In the genomic region with DNA sequence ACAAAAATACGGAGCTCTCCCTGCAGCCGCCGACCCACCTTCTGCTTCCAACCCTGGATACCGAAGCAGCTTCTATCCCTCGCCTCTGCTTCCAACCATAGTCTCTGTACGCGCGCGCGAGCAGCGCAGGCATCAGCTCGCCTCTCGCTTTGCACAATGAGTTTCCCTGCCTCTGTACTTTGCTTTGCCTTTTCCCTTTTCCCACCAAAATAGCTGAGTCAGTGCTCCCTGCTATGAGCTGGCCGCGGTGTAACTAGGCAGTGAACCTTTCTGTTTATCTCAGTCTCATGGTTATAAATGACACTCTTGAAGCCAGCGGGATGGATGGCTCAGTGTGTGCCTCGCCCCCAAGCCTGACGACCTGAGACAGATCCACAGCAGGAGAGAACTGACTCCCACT, we compare ENCODE assay signal across 9 mouse cellular contexts.
DNase-seq lines count a peak whose midpoint lies in the region; ATAC-seq and TF ChIP-seq lines count a peak whose summit lies in the region.
"Had no signal": no experiment of that assay in that cellular context is flagged by ENCODE, and none has a peak within 500 bp of the region (broad histone marks: within the 10 kb centered on the region; RNA-seq: fewer than 3 reads in every experiment).

No protein-coding gene starts in this region.

- H3K9ac ChIP-seq in embryonic facial prominence, embryonic 11.5 days (replicated peaks; ENCODE audit: low read length) = no peak overlapping the region; the same call in 1 of the 2 replicates
- H3K9ac ChIP-seq in intestine, postnatal 0 days (ENCODE audit: low read depth, low read length) = no peak overlapping the region

- 0 out of 2 replicates have a peak overlapping the region, but pooled peaks have one; percentile 16 for H3K4me2 ChIP-seq in embryonic facial prominence, embryonic 11.5 days (ENCODE audit: low read depth, low read length)
- no peak overlapping the region; the same call in 1 of the 2 replicates for H3K4me2 ChIP-seq in intestine, postnatal 0 days (replicated peaks; ENCODE audit: low read depth)

- no peak for TF ChIP-seq CTCF in kidney, adult 2 months (conservative IDR thresholded peaks at IDR 0.05; ENCODE audit: insufficient read depth, insufficient read length, low read depth, low read length)
- no peak for TF ChIP-seq CTCF in intestine, postnatal 0 days (IDR thresholded peaks at IDR 0.05; ENCODE audit: low read depth)

- H3K4me3 ChIP-seq in kidney, adult 2 months (ENCODE audit: insufficient read depth, low read depth, low read length) = no peak overlapping the region
- H3K4me3 ChIP-seq in embryonic facial prominence, embryonic 11.5 days (ENCODE audit: low read depth, low read length) = no peak overlapping the region
- H3K4me3 ChIP-seq in intestine, postnatal 0 days (ENCODE audit: low read depth, low read length) = no peak overlapping the region

- peaks cover 7% of the 10 kb centered on the region; the same call in 1 of the 2 replicates for H3K27me3 ChIP-seq in kidney, adult 2 months (replicated peaks; ENCODE audit: control insufficient read depth, insufficient read depth, low read length)
- H3K27me3 ChIP-seq in embryonic facial prominence, embryonic 11.5 days (ENCODE audit: control insufficient read depth, insufficient read depth, low read length) = peaks cover 48% of the 10 kb centered on the region
- peaks cover 83% of the 10 kb centered on the region for H3K27me3 ChIP-seq in intestine, postnatal 0 days (replicated peaks; ENCODE audit: control insufficient read depth, insufficient read depth, low read length)

- H3K27ac ChIP-seq in kidney, adult 2 months (ENCODE audit: insufficient read depth, low read depth, low read length) = no peak overlapping the region
- H3K27ac ChIP-seq in embryonic facial prominence, embryonic 11.5 days (replicated peaks; ENCODE audit: low read depth, low read length) = no peak overlapping the region
- H3K27ac ChIP-seq in intestine, postnatal 0 days (ENCODE audit: low read depth, low read length) = no peak overlapping the region

- H3K9me3 ChIP-seq in embryonic facial prominence, embryonic 11.5 days (replicated peaks; ENCODE audit: control insufficient read depth, low read length) = no peaks in the 10 kb centered on the region
- no peaks in the 10 kb centered on the region for H3K9me3 ChIP-seq in intestine, postnatal 0 days (ENCODE audit: control insufficient read depth)

- DNase-seq in kidney, adult 2 months = peak; percentile 23
- DNase-seq in kidney, adult 8-10 months = no peak
- DNase-seq in embryonic facial prominence, embryonic 11.5 days (ENCODE audit: low spot score) = peak; percentile 63
- DNase-seq in neural tube, embryonic 10.5 days (ENCODE audit: extremely low spot score, low spot score) = peak; percentile 58
- no peak for DNase-seq in T-cell, adult 2 months (ENCODE audit: low spot score)
- DNase-seq in natural killer cell, adult 2 months (ENCODE audit: low spot score in 2 of 2) = no peak
- DNase-seq: cerebellum, adult 9-10 months had no signal

- H3K4me1 ChIP-seq in kidney, adult 2 months (ENCODE audit: control insufficient read depth, insufficient read depth, low read length) = no peaks in the 10 kb centered on the region
- H3K4me1 ChIP-seq in embryonic facial prominence, embryonic 11.5 days (ENCODE audit: control insufficient read depth, insufficient read depth, low read length) = peaks cover 6% of the 10 kb centered on the region
- H3K4me1 ChIP-seq in intestine, postnatal 0 days (replicated peaks; ENCODE audit: control insufficient read depth, insufficient read depth, low read length) = no peaks in the 10 kb centered on the region

- WGBS in kidney, adult 2 months = 2% methylated on average over 18 of the region's 18 CpGs
- 1% methylated on average over 18 of the region's 18 CpGs for WGBS in embryonic facial prominence, embryonic 11.5 days
- 1% methylated on average over 18 of the region's 18 CpGs for WGBS in intestine, postnatal 0 days

- H3K36me3 ChIP-seq in kidney, adult 2 months (ENCODE audit: control insufficient read depth, insufficient read depth, low read length) = no peaks in the 10 kb centered on the region
- no peaks in the 10 kb centered on the region for H3K36me3 ChIP-seq in embryonic facial prominence, embryonic 11.5 days (replicated peaks; ENCODE audit: control insufficient read depth, insufficient read depth, low read depth, low read length)
- H3K36me3 ChIP-seq in intestine, postnatal 0 days (ENCODE audit: control insufficient read depth, insufficient read depth) = no peaks in the 10 kb centered on the region

- no peak for ATAC-seq in embryonic facial prominence, embryonic 11.5 days (replicated peaks; ENCODE audit: insufficient number of reproducible peaks, low FRiP score, low TSS enrichment, low read depth)
- ATAC-seq in intestine, postnatal 0 days = peak; percentile 46; the same call in 1 of the 2 replicates
- no peak for ATAC-seq in frontal cortex, adult (ENCODE audit: low TSS enrichment)

- no peak for TF ChIP-seq POLR2A in kidney, adult 2 months (IDR thresholded peaks at IDR 0.05; ENCODE audit: low read depth, low read length)

Comparison
In these comparisons a context has a peak if more than half of its experiments do, and no peak if none do; other contexts are left out.
1. DNase-seq: peak in kidney, adult 2 months (single experiment), embryonic facial prominence, embryonic 11.5 days (single experiment) and neural tube, embryonic 10.5 days (single experiment); none in kidney, adult 8-10 months (0 of 2), T-cell, adult 2 months (single experiment) and natural killer cell, adult 2 months (0 of 2).